Mouse (Mus musculus): ENCODE data around the gene Pgap1. TPM values are rescaled to one million over a fixed set of nuclear protein-coding genes. Genes with fewer than 3 reads are reported as not detected.
A peak's percentile ranks its signal among the peaks of the same experiment; 100 is the strongest.

Gene Pgap1
- polyA plus RNA-seq, 1 experiment from 2014 or later: 32.1 TPM

DNA sequence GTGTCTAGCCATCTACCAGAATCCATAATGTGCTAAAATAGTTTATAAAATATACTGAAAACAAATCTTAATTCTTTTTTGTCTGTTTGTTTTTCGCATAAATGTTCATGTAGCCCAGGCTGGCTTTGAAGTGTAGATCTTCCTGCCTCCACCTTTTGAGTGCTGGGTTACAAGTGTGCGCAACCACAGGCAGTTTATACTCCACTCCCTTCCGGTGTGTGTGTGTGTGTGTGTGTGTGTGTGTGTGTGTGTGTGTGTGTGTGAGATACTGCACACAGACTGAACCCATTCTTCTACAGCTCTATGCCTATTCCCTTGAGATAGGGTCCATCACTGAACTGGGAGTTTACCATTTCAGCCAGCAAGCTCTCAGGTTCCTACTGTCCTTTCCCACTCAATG lies 64.0 kb downstream of the Pgap1 start:
- Histone ChIP-seq H3K27me3 (no peaks in the 10 kb centered on the region), H3K9me3 (no peaks in the 10 kb centered on the region), H3K27ac (no peak overlapping the region), H3K4me3 (replicated peaks) (no peak overlapping the region), H3K4me2 (no peak overlapping the region), H3K4me1 (no peaks in the 10 kb centered on the region), H3K36me3 (replicated peaks) (peaks cover 52% of the 10 kb centered on the region), H3K9ac (no peak overlapping the region)
- WGBS: 90% methylated on average over 3 of the region's 3 CpGs
- no peak for ATAC-seq (ENCODE audit: low FRiP score)

DNA sequence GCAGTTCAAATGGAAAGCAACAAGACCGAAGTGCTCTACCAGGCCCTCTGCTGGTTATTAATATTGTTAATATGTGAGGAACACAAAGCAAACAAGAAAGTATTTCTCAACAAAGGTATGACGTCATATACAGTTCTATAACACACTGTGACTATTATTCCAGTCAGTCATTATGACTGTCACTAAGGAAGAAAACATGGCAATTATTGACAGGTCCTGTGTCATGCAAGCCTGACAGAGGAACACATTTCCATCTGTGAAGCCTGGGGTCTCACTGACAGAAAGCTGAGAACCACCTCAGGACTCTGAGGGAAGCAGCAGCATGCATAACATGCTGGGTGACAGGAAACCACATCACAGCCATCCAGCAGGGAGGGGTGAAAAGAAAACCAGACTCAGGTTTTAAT lies 65.0 kb downstream of the Pgap1 start:
- no peak overlapping the region for H3K9ac ChIP-seq
- no peaks in the 10 kb centered on the region for H3K4me1 ChIP-seq
- no peaks in the 10 kb centered on the region for H3K27me3 ChIP-seq
- peaks cover 60% of the 10 kb centered on the region for H3K36me3 ChIP-seq (replicated peaks)
- no peak overlapping the region for H3K4me2 ChIP-seq
- 85% methylated on average over 2 of the region's 2 CpGs for WGBS
- H3K9me3 ChIP-seq: no peaks in the 10 kb centered on the region
- H3K4me3 ChIP-seq (replicated peaks): no peak overlapping the region
- H3K27ac ChIP-seq: no peak overlapping the region
- ATAC-seq (ENCODE audit: low FRiP score): no peak

DNA sequence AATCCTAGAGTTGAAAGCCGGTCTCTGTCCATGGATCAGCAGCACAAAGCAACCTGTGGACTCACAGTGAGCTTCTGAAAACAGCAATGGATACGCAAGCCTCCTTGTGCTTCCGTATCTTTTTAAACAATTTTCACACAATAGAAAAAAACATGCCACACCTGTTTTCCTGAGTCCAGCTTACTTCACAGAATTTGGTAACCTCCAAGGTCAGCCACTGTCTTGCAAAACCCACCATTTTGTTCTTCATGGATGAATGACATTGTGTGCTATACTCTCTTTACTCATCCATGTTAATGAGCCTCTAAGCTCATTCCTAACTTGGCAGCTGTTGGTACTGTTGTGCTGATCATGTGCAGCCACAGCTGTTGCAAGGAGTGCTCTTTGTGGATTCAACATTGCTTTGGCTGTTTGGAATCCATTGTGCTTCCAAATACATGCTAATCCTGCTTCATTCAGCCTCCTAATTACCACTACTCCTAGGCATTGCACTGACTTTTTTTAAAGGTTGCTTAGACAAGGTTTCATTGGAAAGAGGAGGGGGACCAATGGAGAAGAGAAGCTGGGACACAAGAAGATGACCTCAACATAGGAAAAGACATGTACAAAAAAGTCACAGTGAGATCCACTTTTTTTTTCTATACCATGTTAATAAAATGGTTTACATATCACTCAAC lies 72.6 kb downstream of the Pgap1 start:
- no peaks in the 10 kb centered on the region for H3K27me3 ChIP-seq
- H3K9me3 ChIP-seq: no peaks in the 10 kb centered on the region
- 0 out of 2 replicates have a peak, but pooled peaks cover 3% of the 10 kb centered on the region for H3K4me1 ChIP-seq
- H3K27ac ChIP-seq: no peak overlapping the region
- H3K4me3 ChIP-seq (replicated peaks): no peak overlapping the region
- H3K4me2 ChIP-seq: no peak overlapping the region
- peak; percentile 73; the same call in 1 of the 2 replicates for ATAC-seq (ENCODE audit: low FRiP score)
- H3K36me3 ChIP-seq (replicated peaks): peaks cover 47% of the 10 kb centered on the region
- WGBS: 64% methylated on average over 3 of the region's 3 CpGs
- H3K9ac ChIP-seq: no peak overlapping the region

DNA sequence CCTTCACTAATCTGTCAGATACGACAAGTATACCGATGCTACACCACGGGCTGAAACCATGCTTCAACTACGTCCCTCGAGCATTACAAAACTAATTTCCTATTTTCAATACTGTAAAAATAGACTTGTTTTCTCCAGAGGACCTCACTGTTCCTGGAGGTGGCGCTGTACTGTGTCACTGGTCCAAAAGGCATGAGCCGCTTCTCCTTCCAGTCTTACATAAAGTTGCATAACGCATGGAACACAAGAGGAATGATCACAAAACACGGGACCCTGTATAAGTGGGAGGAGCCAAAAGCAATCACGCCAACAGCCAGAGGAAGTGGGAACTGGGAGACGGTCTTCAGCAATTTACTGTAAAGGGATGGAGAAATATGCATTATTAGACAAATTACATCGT lies 77.0 kb downstream of the Pgap1 start:
- H3K4me3 ChIP-seq (replicated peaks): no peak overlapping the region
- H3K27me3 ChIP-seq: no peaks in the 10 kb centered on the region
- H3K4me2 ChIP-seq: no peak overlapping the region
- ATAC-seq (ENCODE audit: low FRiP score): no peak
- peaks cover 34% of the 10 kb centered on the region for H3K36me3 ChIP-seq (replicated peaks)
- 0 out of 2 replicates have a peak, but pooled peaks cover 2% of the 10 kb centered on the region for H3K9me3 ChIP-seq
- no peak overlapping the region for H3K27ac ChIP-seq
- no peak overlapping the region for H3K9ac ChIP-seq
- 0 out of 2 replicates have a peak, but pooled peaks cover 3% of the 10 kb centered on the region for H3K4me1 ChIP-seq
- 95% methylated on average over 12 of the region's 12 CpGs for WGBS

DNA sequence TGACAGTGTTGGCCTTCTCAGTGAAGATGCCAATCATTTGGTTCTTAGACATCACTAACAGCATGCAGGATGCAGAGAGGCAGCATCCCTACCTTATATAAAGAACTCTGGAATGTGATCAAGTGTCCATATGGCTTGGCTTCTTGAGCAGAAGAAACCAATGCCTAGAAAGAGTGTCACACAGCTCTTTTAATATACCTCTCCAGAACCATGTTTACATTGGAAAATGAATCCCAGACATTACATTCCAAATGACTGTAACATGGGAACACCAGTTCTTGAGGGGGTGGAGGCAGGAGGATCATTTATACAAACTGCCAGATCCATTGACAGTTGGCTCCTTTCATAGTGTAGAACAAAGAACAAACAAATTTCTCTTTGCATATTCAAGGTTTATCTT lies 88.8 kb downstream of the Pgap1 start:
- Histone ChIP-seq H3K9ac (no peak overlapping the region), H3K9me3 (no peaks in the 10 kb centered on the region), H3K27me3 (no peaks in the 10 kb centered on the region), H3K4me3 (replicated peaks) (no peak overlapping the region), H3K27ac (no peak overlapping the region), H3K36me3 (replicated peaks) (no peaks in the 10 kb centered on the region), H3K4me2 (no peak overlapping the region), H3K4me1 (no peaks in the 10 kb centered on the region)
- no peak for ATAC-seq (ENCODE audit: low FRiP score)

DNA sequence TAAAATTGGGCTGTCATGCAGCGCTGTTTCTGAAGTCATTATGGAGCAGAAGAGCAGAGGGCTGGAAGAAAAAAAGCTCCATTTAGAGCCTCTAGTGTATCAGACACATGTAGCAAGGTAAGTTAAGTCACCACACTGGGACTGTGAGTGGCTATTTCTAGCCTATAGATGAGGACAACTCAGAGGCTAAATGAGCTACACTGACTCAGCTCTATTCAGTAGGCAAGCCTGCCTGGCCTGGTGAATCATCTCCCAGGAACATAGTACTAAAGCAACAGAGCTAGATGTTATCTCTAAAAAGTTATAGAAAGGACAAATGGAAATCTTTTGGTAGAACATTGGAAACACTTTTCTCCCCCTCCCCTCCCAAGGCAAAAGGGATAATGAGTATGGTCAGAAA lies 90.1 kb downstream of the Pgap1 start:
- WGBS: 91% methylated on average over 1 of the region's 1 CpGs
- H3K27ac ChIP-seq: no peak overlapping the region
- H3K9me3 ChIP-seq: no peaks in the 10 kb centered on the region
- H3K4me3 ChIP-seq (replicated peaks): no peak overlapping the region
- H3K36me3 ChIP-seq (replicated peaks): no peaks in the 10 kb centered on the region
- no peaks in the 10 kb centered on the region for H3K27me3 ChIP-seq
- H3K9ac ChIP-seq: no peak overlapping the region
- no peak overlapping the region for H3K4me2 ChIP-seq
- no peaks in the 10 kb centered on the region for H3K4me1 ChIP-seq
- ATAC-seq (ENCODE audit: low FRiP score): no peak

DNA sequence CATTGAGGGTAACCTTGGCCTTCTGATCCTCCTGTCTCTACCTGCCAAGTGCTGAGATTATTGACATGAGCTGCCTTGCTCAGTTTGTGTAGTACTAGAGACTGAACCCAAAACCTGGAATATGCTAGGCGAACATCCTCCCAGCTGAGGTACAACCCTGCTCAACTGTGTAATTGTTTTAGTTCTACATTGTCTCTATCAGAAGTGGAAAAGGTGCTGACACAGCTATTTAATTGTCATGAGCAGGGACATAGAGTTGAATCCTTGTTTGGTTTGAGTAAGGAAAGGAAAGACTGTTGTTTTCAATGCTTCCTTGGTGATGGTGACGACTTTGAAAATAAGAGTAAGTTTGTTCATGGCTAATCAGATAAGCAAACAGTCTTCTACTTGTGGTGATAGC lies 105.4 kb downstream of the Pgap1 start:
- ATAC-seq (ENCODE audit: low FRiP score): no peak
- no peak overlapping the region for H3K4me3 ChIP-seq (replicated peaks)
- no peaks in the 10 kb centered on the region for H3K36me3 ChIP-seq (replicated peaks)
- no peaks in the 10 kb centered on the region for H3K4me1 ChIP-seq
- no peak overlapping the region for H3K27ac ChIP-seq
- WGBS: 91% methylated on average over 2 of the region's 2 CpGs
- 0 out of 2 replicates have a peak, but pooled peaks cover 4% of the 10 kb centered on the region for H3K27me3 ChIP-seq
- no peak overlapping the region for H3K9ac ChIP-seq
- H3K9me3 ChIP-seq: no peaks in the 10 kb centered on the region
- H3K4me2 ChIP-seq: no peak overlapping the region

DNA sequence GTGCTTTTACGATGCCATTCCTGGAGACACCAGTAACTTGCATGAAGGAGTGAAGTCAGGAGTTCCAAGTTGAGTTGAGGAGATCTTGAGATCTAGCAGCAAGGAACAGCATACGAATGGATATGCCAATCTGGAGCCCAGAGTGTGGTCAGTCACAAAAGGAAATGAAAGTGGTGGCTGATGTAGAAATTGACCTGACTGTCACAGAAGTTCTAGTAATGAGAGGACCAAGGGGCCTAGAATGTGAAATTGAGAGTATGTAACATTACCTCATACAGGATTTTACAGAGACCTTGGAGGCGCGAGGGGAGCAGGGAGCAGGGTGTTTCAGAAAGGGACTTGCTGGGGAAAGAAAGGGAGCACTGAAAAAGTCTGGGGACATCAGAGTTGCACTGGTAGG lies 108.7 kb downstream of the Pgap1 start:
- 0 out of 2 replicates have a peak, but pooled peaks cover 6% of the 10 kb centered on the region for H3K27me3 ChIP-seq
- H3K4me2 ChIP-seq: no peak overlapping the region
- no peak overlapping the region for H3K4me3 ChIP-seq (replicated peaks)
- no peak overlapping the region for H3K9ac ChIP-seq
- no peak overlapping the region for H3K27ac ChIP-seq
- H3K36me3 ChIP-seq (replicated peaks): no peaks in the 10 kb centered on the region
- H3K4me1 ChIP-seq: no peaks in the 10 kb centered on the region
- no peak for ATAC-seq (ENCODE audit: low FRiP score)
- WGBS: 78% methylated on average over 4 of the region's 4 CpGs
- H3K9me3 ChIP-seq: no peaks in the 10 kb centered on the region

DNA sequence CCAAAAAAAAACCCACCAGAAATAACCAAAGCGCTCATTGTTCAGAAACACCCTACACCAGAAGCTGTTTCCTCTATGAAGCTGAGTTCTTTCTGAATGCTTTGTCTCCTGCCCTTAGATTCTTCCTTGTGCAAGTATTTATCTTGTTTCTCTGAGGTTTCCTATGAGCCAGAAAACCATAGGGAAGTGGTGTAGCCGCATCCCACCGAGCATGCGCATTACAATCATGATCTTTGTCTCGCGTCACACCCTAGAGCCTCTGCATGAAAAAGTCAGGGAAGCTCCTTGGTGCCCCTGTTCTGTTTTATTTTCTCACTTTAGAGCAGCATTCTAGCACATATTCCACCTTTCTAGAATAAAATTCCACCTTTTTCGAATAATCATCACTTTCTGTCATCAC lies 113.8 kb downstream of the Pgap1 start:
- H3K9ac ChIP-seq: no peak overlapping the region
- no peaks in the 10 kb centered on the region for H3K9me3 ChIP-seq
- H3K27me3 ChIP-seq: 0 out of 2 replicates have a peak, but pooled peaks cover 5% of the 10 kb centered on the region
- H3K4me3 ChIP-seq (replicated peaks): no peak overlapping the region
- WGBS: 55% methylated on average over 7 of the region's 7 CpGs
- H3K4me2 ChIP-seq: no peak overlapping the region
- peaks cover 4% of the 10 kb centered on the region; the same call in 1 of the 2 replicates for H3K4me1 ChIP-seq
- H3K27ac ChIP-seq: no peak overlapping the region
- H3K36me3 ChIP-seq (replicated peaks): no peaks in the 10 kb centered on the region
- no peak for ATAC-seq (ENCODE audit: low FRiP score)

DNA sequence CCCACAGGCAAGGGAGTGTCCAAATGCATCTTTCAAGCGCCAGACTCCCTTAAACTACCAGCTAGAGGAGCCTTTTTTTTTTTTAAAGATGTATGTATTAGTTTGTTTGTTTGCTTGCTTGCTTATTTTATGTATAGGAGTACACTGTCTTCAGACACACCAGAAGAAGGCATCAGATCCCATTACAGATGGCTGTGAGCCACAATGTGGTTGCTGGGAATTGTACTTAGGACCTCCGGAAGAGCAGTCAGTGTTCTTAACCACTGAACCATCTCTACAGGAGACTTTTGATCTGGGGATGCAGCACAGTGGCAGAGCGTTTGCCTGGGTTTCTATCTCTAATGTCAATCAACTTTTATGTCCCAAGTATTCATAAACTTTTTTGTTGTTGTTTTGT lies 118.4 kb downstream of the Pgap1 start:
- H3K4me1 ChIP-seq: peaks cover 18% of the 10 kb centered on the region
- peak overlapping the region; percentile 76 for H3K4me2 ChIP-seq
- no peak overlapping the region for H3K27ac ChIP-seq
- peak; percentile 7; the same call in 1 of the 2 replicates for ATAC-seq (ENCODE audit: low FRiP score)
- peak overlapping the region; percentile 79; the same call in 1 of the 2 replicates for H3K9ac ChIP-seq
- 45% methylated on average over 3 of the region's 3 CpGs for WGBS
- no peaks in the 10 kb centered on the region for H3K9me3 ChIP-seq
- H3K27me3 ChIP-seq: no peaks in the 10 kb centered on the region
- H3K36me3 ChIP-seq (replicated peaks): no peaks in the 10 kb centered on the region
- H3K4me3 ChIP-seq (replicated peaks): peak overlapping the region; percentile 71

DNA sequence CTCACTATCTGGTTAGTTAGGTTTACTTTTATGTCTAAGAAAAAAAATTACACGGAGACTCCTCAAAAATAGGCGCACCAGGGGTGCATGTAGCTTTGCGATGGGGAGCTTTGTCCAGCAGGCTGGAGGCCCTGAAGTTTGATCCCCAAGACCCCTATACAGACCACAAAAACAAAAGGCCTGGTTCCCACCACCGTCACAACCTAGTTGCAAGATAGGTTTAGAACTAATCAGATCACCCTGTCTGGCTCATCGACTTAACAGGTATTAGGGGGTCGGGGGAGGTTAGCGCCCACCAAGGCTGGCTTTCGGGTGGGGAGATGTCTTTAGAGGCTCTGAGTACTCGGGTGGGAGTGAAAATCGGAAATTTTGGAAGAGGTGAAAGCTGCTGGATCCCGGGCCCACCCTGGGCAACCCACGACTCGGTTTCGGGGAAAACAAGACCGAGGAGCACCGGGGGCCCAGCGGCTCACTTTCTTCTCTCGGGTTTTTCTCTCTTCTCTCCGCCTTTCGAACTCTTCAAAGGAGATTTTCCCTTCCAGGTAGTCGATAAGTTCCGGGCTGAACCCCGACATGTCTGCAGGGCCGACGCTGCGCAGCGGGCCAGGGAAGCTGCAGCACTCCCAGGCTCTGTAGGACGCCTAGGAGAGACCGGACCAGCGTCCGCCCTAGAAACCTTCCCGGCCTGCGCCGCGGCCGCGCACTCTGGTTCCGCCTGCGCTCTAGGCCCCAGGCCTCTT lies 119.0 kb downstream of the Pgap1 start, which contains the start of gene Gtf3c3:
Gene Gtf3c3, minus strand, starts transcription at position 632 of the 740 bp plus-strand sequence.
- no peaks in the 10 kb centered on the region for H3K9me3 ChIP-seq
- WGBS: 4% methylated on average over 39 of the region's 39 CpGs
- H3K27ac ChIP-seq: no peak within 1 kb of the TSS
- H3K27me3 ChIP-seq: no peaks in the 10 kb centered on the region
- H3K4me2 ChIP-seq: peak within 1 kb of the TSS; percentile 76
- H3K9ac ChIP-seq: peak within 1 kb of the TSS; percentile 79
- peak; percentile 97 for ATAC-seq (ENCODE audit: low FRiP score)
- peak within 1 kb of the TSS; percentile 71 for H3K4me3 ChIP-seq (replicated peaks)
- H3K4me1 ChIP-seq: peaks cover 18% of the 10 kb centered on the region
- H3K36me3 ChIP-seq (replicated peaks): peaks cover 3% of the 10 kb centered on the region; the same call in 1 of the 2 replicates
